Mouse (Mus musculus) thymus, postnatal 4 days (tissue): ENCODE data around the gene Dlgap4.

Experiments
- DNase-seq: peaks from one replicate; pipeline ENCODE4 v3.0.0; 2021

Gene Dlgap4

DNA sequence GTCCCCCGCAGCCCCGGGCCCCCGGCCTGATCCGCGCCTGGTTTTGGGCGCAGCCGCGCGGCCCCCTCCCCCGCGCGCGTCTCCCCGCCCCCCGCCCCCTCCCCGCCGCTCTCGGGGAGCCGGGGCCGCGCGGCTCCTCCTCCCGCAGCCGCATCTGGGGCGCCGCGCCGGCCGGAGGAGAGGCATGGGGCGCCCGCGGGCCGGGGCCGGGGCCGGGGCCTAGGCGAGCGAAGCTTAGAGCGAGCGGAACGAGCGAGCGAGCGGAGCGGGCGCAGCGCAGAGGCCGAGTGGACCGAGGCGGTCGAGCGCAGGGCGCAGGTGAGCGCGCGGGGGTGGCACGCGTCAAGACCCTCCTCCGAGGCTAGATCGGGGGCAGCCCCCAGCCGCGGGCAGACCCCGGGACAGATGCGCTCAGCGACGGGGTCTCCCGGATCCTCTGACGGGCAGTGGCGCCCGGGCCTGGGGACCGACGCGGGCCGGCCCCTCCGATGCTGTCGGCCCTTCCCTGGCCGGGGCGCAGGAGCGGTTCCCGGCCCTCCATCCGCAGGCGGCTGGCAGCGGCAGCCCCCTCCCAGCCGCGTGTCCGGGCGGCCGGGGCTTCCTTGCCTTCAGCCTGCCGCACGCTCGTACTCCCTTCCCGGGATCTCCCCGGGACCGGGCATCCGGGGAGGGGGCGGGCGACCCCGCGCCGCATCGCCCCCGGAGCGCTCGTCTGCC is at the start of gene Dlgap4:
TSS of gene Dlgap4 (plus strand) at position 165 of the 717 bp plus-strand sequence.
- DNase-seq = peak; percentile 53

DNA sequence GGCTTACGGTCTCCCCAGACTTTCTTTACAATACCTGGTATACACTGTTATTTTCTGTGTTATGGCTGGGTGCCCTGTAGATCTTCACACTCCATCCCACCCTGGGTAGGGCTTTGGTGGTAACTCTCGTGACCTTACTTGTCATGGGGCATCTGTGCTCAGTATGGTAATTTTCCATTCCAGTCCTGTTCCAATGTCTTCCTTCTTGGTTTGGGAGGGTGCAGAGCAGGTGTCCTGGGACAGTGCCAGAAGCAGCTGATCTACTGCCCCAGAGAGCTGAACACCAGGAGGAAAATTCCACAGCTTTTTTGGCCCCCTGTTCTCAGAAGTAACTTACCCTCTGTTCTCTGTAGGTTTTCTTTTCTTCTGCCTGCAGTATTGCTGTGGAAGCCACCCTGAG is 47.0 kb upstream of the Dlgap4 start:
- no peak for DNase-seq

DNA sequence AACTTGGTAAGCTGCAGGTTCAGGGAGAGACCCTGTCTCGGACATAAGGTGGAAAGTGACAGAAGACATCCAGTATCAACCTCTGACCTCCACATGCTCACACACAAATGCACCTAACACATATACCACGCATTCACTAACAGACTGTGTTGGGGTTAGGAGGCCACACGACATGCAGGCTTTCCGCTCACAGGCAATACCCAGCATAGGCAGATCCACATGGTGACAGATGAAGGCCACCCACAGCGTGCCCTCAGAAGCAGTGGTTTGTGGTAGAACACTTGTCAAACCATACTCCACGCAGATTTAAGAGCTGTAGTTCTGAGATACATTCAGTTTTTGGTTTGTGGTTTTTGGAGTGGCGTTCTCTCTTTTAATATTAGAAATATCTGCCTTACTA is 44.9 kb upstream of the Dlgap4 start:
- DNase-seq = no peak

DNA sequence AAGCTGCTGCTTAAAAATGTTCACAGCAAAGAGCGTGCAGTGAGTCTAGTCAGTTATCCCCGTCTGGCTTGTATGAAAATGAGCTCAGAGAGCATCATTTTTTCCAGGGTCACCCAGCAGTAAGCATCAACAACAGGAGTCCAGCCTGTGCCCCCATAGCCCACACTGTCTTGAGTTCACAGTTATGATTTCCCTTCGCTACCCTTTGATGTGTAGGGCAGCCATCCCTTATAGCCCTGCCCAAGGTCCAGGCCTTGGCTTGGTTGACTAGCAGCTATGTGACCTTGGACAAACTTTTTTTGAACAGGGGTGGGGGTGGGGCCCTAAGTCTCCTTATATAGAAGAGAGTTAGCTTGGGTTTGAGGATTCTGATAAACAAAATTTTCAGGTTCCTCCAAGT is 44.2 kb upstream of the Dlgap4 start:
- no peak for DNase-seq

DNA sequence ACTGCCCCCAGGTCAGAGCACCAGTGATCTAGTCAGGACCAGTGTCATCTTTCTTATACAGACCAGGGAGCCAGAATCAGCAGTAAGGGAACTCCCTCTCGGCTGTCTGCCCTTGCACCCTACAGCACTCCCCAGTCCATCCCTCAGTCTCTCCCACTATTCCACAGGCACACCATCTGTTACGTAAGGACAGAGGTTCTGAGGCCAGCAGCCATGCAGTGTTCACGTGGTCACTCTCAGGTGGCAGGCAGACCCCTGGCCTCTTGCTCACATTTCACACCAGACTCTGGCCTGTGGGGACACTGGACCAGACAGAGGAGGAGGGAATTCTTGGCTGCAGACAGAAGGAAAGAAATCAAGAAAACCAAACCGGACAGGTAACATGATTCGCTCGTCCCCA is 42.0 kb upstream of the Dlgap4 start:
- no peak for DNase-seq

DNA sequence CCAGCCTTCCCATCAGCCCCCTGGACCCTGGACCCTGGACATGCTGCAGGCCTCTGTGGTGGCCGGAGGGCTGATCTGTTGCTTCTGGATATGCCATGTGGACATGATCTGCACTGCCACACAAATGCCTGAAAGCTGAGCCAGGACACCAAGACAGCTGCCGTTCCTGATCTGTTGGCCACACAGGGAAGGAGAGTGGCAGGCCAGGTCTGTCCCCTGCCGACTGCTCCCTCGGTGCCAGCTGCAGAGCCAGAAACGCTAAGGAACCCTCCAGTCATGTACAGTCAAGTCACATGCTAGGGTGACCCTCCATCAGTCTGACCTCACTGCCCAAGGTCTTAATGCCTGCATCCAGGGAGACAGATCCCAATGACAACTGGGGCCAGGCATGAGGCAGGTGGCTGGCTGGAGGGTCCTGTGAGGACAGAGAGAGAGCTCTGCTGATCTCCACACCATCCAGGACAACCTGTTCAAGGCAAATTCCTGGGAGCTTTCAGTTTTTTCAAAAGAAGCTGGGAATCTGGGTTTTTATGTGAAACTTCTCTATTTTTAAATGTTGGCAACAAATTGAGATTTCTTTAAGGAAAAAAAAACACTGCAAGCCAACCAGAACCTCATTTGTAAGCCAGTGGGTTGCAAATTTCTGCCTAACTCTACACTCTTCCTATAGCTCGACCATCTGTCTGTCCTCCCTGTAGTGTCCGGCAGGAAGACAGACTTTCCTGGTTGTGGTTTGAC is 36.5 kb upstream of the Dlgap4 start:
- DNase-seq = no peak

DNA sequence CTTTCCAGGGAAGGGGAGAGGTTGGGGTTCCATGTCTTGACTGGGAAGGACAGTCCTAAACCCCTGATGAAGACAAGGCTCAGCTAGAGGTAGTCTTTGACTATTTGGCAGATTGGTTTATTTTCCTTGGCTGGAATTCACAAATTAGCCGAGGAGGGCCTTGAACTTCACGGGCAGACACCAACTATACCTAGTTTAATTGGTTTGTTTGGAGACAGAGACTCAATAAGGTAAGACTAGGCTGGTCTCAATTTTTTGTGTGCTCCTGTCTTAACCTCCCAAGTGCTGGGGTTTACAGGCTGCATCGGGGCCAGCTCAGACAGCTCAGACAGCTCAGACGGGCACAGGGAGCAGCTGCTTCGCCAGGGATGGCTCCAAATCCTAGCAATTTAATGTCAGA is 33.0 kb upstream of the Dlgap4 start:
- DNase-seq = no peak

DNA sequence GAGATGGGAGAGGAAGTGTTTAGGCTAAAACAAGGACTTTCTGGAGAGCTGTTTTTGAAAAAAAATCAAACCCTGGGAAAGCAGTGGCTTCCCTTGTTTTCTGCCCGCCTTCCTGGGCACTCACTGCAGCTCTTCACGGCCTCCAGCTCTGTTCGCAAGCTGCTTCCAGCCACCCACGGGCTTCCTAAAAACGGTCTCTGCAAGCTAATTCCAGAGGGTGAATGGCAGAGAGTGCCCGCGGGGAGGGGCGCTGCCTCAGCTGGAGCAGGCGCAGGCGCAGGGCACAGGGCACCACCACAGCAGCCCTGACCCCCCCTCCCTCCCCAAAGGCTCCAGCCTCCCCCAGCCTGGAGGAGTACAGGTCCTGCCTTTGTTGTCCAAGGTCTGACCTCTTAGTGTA is 32.3 kb upstream of the Dlgap4 start:
- DNase-seq = no peak

DNA sequence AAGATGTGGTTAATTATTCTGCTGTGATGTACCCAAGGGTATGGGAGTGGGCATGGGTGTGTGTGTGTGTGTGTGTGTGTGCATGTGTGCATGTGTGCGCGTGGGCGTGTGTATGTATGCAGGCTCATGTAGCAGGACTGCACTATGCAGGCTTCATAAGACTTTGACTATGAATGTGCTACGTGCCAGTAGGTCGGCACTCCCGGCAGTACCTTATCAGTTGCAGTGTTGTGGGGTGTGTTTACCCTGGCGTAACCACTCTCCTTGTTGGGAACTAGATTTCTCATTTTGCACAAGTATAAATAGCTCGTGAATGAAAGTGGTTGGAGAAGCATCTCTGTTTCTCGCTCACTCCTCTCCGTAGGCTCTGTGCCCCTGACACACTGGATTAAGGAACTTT is 30.6 kb upstream of the Dlgap4 start:
- no peak for DNase-seq

DNA sequence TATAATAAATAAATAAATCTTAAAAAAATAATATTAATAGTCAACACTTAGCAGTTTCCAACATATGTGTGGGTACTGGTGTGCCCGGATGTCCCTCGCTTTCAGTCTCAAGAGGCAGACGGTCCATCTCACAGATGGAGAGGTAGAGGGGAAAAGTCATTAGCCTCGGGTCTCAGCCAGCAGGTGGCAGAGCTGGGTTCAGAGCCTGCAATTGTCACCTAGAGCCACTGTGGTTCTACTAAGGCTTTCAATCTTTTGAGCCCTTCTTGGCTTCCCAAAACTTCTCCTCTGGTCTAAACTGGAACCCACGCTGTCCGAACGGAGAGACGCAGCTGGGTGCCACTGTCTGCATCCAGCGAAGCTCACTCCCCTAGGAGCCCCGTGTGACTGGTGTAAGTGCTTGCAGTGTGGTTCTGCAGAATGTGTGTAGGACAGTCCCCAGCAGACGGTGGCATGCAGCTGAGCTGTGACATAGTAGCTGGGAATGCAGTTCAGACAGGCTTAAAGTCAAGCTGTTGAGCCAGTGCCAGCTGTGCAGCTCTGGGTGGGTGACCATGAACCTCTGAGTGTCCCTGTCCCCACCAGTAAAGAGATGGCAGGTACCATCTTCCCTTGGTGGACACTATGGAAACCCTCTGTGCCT is 29.2 kb upstream of the Dlgap4 start:
- DNase-seq = peak; percentile 61

DNA sequence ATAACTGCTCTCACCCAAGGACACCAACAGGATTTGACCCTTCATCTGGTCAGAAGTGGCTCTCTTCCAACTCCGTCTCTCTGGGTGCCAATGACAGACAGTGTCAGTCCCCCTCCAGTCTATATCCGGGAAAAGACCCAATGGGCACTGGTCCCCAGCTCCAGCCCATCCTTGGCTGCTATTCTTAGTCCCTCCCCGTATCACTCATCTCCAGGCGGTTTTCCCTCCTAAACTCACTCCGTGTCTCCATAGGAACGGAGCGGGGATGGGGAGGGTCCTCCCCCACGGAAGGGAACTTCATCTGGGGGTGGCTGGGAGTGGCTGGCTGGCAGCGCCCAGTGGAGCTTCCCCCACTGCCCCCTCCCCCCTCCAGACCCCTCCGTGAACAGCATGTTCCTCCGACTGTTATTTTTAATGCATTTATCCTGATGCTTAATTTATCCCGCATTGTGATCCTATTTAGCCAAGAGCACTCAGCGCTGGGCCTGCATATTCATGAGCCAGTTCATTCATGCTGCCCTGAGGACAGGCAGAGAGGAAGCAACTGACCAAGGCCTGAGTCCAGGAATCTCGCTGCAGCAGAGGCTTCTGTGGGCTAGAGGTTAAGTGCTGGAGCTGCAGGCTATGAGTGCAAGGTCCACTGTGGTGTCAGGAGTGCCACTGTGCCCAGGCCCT is 28.6 kb upstream of the Dlgap4 start:
- DNase-seq = no peak

DNA sequence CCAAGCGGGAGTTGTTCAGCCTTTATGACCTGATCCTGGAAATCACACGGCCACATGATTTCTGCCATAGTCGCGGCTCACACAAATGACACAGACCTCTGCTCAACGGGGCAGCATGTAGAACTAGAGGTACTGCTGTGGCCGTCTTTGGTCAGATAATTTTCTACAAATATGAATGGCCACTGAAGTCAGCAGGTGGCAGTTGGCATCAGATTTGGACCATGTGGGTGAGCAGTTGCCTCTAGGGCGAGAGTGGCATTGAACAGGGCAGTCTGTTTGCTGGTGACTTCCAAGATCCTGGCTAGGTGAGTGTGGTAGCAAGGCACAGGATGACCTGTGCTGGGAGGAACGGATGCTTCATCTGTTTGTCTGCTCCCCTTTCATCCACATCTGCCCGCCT is 24.0 kb upstream of the Dlgap4 start:
- DNase-seq = no peak

DNA sequence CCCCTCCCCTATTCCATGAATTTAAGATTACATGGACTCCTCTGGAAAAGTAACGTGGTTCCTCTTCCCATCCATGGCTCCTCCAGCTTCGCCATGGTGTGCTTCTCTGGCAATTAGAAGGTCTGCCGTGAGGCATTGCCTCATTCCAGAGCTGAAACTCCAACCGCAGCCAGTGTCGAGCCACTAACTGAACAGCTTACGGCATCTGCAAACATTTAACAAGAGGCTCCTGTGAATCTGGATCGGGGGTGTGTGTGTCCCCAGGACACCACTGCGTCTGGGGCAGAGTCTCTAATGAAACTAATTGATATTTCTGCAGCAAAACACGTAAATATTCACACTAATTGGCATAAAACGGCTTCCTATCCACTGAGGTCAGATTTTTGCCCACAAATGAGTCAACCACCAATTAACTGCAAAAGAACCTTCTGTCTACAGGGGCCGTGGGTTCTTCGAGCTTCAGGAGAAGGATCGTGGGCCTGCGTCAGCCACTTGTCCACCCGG is 18.5 kb upstream of the Dlgap4 start:
- DNase-seq = no peak

DNA sequence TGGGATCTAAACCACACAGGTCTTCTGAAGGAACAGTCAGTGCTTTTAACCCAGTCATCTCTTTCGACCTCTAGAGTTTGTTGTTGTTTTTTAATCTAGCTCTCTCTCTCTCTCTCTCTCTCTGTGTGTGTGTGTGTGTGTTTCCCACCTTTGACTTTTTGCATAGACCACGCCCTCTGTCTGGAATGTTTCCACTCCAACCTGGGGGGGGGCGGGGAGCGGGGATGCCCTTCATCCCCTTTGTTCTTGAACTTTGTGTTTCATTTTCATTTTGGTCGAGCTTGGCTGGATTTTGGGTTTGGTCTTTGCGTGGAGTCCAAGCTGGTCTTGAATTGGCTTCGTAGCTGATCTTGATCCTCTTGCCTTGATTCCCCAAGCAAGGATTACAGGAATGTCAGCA is 10.9 kb upstream of the Dlgap4 start:
- DNase-seq = no peak

DNA sequence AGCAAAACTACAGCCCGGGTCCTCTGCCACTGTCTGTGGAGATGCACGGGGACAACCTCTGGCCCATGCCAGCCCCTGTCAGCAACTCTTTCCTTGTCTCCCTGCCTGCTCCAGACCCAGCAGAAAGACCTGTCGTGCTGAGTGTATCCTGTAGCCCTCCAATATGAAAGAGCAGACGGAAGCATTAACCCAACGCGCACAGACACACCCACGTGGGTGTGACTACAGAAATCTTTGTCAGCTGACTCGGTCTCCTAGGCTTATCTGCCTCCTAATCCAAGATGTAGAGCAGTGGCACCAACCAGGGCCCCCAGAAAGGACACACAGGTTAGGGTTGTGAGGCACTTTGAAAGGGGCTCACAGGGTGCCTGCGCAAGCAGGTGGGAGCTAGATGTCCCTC is 9.8 kb upstream of the Dlgap4 start:
- no peak for DNase-seq

DNA sequence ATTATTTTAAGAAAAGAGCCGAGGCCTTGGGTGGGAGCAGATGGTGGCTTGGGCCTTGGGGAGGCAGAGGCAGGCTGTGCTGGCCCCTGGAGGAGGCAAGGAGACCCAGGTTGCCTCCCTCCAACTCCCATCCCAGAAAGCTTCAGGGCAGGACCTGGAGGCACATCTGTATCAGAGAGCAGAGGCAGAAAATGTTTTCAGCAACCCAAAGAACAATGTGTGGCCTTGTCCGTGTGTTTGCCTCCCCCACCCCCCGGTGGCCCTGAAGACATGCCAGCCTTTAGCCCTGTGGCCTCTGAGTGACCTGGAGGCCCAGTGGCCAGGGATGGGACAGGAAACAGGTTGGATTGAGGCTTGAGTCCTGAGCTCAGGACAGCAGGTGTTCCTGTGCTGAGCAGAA is 8.4 kb upstream of the Dlgap4 start:
- no peak for DNase-seq

DNA sequence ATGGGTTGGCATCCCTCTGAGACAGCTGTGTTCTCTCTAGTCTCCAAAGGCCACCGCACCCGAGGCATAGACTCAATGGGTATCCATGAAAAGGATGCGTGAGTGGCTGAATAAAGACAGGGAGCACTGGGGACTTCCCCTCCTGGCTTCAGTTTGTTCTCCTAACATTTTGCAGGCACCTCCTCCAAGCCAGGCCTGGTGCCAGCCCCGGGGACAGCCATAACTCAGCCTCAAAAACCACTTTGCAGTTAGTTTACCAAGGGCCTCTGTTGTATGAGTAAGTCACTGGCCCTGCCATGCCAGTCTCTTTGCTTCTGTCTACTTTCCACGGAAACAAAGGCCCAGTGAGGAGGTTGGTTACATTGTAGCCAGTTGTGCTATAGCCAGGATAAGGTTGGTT is 7.5 kb upstream of the Dlgap4 start:
- DNase-seq = no peak

DNA sequence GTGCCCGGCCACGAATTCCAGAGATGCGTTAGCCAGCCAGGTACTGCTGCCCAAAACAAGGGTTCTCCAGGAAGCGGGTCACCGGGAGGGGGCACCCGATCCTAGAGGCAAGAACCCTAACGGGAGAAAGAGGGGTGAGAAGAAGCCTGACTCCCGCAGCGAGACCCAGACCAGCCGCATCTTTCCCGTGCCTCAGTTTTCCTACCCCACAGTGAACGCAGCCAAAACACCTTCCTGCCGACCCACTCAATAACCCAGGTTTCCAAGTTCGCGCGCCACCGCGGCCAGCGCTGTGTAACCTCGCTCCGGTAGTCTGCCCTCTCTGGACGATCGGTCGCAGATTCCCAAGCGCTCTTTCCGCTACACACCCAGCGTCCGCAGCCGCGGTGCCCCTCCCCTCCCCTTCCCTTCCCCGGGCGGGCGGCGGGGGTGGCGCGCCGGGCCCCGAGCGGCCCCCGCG is 394 bp upstream of the Dlgap4 start:
- peak; percentile 69 for DNase-seq

DNA sequence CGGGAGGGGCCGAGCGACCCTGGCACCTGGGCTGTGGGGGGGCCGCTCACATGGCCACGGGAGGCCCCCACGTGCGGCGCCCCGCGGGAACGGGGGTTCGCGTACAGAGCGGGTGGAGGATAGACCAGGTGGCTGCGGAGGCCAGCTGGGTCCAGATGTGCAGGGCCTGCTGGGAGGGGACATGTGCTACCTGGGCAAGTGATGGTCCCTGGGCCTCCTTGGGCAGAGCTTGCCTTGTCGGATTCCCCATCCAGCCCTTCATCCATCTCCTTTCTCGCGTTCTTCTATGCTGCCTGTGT is 702 bp downstream of the Dlgap4 start:
- peak; percentile 21 for DNase-seq

DNA sequence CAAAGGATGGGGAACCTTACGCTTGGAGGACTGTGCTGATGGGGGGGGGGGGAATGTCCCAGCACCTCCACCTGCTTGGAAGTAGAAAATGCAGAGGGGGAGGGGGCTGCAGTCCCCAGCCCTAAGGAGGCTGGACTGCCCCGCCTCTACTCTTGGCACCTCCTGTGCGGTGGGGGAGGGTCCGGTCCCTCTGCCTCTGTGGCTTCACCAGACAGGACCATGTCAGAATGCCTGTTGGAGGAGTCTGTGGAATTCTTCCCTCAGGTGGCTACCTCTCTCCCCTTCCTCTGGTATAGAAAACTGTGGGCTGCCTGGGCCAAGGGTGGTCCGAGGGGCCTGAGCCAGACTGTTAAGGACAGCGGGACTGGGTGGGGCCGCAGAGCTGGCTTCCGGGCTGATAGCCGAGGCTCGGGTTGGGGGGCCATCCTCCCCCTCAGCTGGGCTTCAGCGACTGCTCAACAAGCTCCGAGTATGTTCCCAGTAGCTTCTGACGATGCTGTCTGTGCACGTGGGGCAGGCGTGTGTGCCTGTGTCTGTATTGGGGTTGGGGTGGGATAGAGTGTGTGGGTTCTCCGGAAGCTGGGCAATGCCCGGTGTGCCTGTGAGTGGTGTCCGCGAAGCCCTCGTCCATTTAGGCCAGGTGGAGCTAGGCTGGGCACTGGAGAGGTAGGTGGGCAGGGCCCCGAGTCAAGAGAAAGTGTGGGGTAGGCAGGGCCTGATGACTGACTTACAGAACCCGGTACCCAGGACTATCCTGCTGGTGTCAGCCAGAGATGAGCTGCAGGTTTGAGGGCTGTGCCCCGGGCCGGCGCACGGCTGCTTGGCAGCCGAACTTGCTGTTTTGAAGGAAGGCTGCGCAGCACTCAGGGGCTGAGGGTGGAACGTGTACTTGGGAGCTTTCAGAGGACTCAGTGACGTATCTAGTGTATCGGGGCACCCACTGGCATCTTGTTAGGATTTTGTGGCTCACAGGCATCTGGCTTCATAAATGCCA is 1.5 kb downstream of the Dlgap4 start:
- no peak for DNase-seq

DNA sequence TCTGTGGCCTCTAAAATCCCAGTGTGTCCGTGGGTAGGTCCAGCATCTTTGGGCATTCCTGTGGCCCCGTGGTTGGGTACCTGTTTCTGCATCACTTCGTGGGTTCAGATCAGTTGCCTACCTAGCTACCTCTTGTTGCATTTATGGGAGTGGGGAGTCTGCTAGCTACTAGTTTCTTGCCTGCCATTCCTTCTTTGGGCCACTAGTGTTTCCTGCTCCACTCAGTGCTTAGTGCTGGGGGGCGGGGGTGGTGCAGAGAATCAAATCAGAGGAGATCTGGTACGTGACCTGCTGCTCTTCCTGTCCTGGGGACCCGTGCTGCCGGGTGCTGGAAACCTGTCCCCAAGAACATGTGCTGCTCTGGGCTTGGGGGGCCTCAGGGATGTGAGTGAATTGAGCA is 3.0 kb downstream of the Dlgap4 start:
- no peak for DNase-seq

DNA sequence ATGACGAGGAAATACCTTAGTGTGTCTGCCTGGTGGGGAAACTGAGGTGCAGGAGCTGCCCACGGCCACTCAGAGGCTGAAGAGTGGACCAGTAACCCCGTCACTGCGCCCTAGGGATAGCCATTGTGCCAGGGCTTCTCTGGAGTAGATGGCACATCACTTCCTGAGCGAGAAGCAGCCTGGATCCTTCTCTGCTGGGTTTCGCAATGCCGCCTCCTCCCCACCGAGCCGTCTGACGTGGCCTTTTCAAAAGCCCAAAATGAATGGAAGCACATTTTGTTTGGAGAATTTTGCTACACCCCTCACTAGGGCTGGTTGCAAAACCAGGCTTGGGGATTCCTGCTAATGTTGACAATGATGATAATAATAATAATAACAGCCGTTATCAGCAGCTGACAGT is 4.0 kb downstream of the Dlgap4 start:
- no peak for DNase-seq
